Mouse (Mus musculus): ENCODE measurements at regions not wholly inside any gene's neighbourhood (a gene's known extent, or its start where the extent isn't known, plus 50 kb on each side); places are given as distances from the start of the nearest gene placed in this dataset.

DNA sequence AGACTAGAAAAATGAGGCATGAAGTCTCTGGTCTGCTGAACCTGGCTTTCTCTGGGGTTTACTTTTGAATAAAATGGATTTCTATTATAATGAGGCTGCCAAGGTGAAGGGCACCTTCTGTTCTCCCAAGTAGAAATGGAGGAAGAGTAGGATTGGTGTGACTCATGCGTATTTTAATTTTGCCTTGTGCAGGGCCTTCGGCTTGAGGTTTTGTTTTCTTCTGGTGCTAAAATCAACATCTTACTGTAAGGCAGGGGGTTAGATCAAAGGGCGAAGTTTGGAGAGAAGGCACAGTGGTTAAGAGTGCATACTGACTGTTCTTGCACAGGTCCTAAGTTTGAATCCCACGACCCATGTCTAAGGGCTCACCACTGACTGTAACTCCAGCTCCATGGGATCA, 244.9 kb upstream of the Satb1 start:
- TF ChIP-seq CTCF (IDR thresholded peaks at IDR 0.05; ENCODE audit: extremely low read depth, insufficient read depth, insufficient read length, insufficient replicate concordance) (no peak), POLR2A (IDR thresholded peaks at IDR 0.05; ENCODE audit: low read depth, low read length) (no peak)
